ENCODE assay signal across 8 mouse cellular contexts in genomic region chr4:109165521-109166173, GRCm38 (mm10). TPM values are rescaled to one million over a fixed set of nuclear protein-coding genes. Genes with fewer than 3 reads are reported as not detected.
DNase-seq lines count a peak whose midpoint lies in the region; ATAC-seq and TF ChIP-seq lines count a peak whose summit lies in the region.

No protein-coding gene starts in this region.

- 40% methylated on average over 12 of the region's 12 CpGs for WGBS in embryonic facial prominence, embryonic 10.5 days
- 32% methylated on average over 12 of the region's 12 CpGs for WGBS in heart, embryonic 10.5 days
- 29% methylated on average over 12 of the region's 12 CpGs for WGBS in lung, embryonic 14.5 days

- peak; percentile 87 for TF ChIP-seq CTCF in lung, embryonic 14.5 days (IDR thresholded peaks at IDR 0.05; ENCODE audit: low read depth)

- peak; percentile 62 to 74 for DNase-seq in CD8-positive naive resting alpha-beta T cell, adult 2 months (ENCODE audit: low read depth in 2 of 2, low spot score in 2 of 2)
- peak; percentile 91 for DNase-seq in adrenal gland, postnatal 14 days
- peak; percentile 74 for DNase-seq in embryonic facial prominence, embryonic 10.5 days (ENCODE audit: low spot score)
- DNase-seq in heart, embryonic 10.5 days (ENCODE audit: low spot score) = peak; percentile 84
- DNase-seq in layer of hippocampus, adult 11-12 months (ENCODE audit: low spot score) = peak; percentile 90
- peak; percentile 95 for DNase-seq in lung, embryonic 14.5 days
- peak; percentile 90 for DNase-seq in retina, embryonic 14.5 days (ENCODE audit: low spot score)
- DNase-seq in urinary bladder, adult 18-20 months (ENCODE audit: low spot score in 2 of 2) = peak; percentile 61 to 69

- no peak overlapping the region for H3K27ac ChIP-seq in embryonic facial prominence, embryonic 10.5 days (replicated peaks)
- H3K27ac ChIP-seq in heart, embryonic 10.5 days = no peak overlapping the region
- H3K27ac ChIP-seq in lung, embryonic 14.5 days (ENCODE audit: low read depth) = no peak overlapping the region

- H3K4me2 ChIP-seq in lung, embryonic 14.5 days = no peak overlapping the region

- H3K36me3 ChIP-seq in embryonic facial prominence, embryonic 10.5 days (replicated peaks) = peaks cover 3% of the 10 kb centered on the region; the same call in 1 of the 2 replicates
- no peaks in the 10 kb centered on the region for H3K36me3 ChIP-seq in heart, embryonic 10.5 days
- no peaks in the 10 kb centered on the region; the same call in 1 of the 2 replicates for H3K36me3 ChIP-seq in lung, embryonic 14.5 days (ENCODE audit: insufficient read depth)

- H3K9me3 ChIP-seq in embryonic facial prominence, embryonic 10.5 days = no peaks in the 10 kb centered on the region
- H3K9me3 ChIP-seq in heart, embryonic 10.5 days = no peaks in the 10 kb centered on the region
- H3K9me3 ChIP-seq in lung, embryonic 14.5 days (ENCODE audit: low read depth, low read length) = no peaks in the 10 kb centered on the region

- 0 out of 2 replicates have a peak, but pooled peaks have one; percentile 41 for ATAC-seq in lung, embryonic 14.5 days (ENCODE audit: insufficient read depth)

- H3K4me1 ChIP-seq in embryonic facial prominence, embryonic 10.5 days = no peaks in the 10 kb centered on the region
- H3K4me1 ChIP-seq in heart, embryonic 10.5 days = peaks cover 2% of the 10 kb centered on the region; the same call in 1 of the 2 replicates
- H3K4me1 ChIP-seq in lung, embryonic 14.5 days (ENCODE audit: insufficient read depth) = no peaks in the 10 kb centered on the region

- no peak overlapping the region for H3K9ac ChIP-seq in lung, embryonic 14.5 days

- no peak overlapping the region for H3K4me3 ChIP-seq in embryonic facial prominence, embryonic 10.5 days
- no peak overlapping the region for H3K4me3 ChIP-seq in heart, embryonic 10.5 days
- no peak overlapping the region for H3K4me3 ChIP-seq in lung, embryonic 14.5 days (ENCODE audit: low read depth, low read length)

- no peaks in the 10 kb centered on the region for H3K27me3 ChIP-seq in embryonic facial prominence, embryonic 10.5 days (replicated peaks; ENCODE audit: low read depth, poor library complexity, severe bottlenecking)
- no peaks in the 10 kb centered on the region for H3K27me3 ChIP-seq in heart, embryonic 10.5 days (ENCODE audit: insufficient read depth, poor library complexity, severe bottlenecking)
- H3K27me3 ChIP-seq in lung, embryonic 14.5 days (ENCODE audit: insufficient read depth, low read length) = no peaks in the 10 kb centered on the region

RNA-seq across cellular contexts. Expression of gene Osbpl9, which starts 36.4 kb away (rescaled TPM):
- total RNA-seq in adrenal gland, postnatal 14 days (2021) = 128 and 156 TPM in 2 replicates
- polyA plus RNA-seq in embryonic facial prominence, embryonic 10.5 days (2016; fragmentation: Nextera tagmentation; extraction: Ambion mirVana) = 60.0 and 61.4 TPM in 2 replicates
- polyA plus RNA-seq in heart, embryonic 10.5 days (2016; fragmentation: Nextera tagmentation; extraction: Ambion mirVana) = 41.1 and 43.5 TPM in 2 replicates
- 59.4 and 60.0 TPM in 2 replicates for polyA plus RNA-seq in lung, embryonic 14.5 days (2014; fragmentation: Nextera tagmentation; extraction: Ambion mirVana)
